Mouse (Mus musculus) CH12.LX (cell line): ENCODE data around the gene Zfp280d. TPM values are rescaled to one million over a fixed set of nuclear protein-coding genes. Genes with fewer than 3 reads are reported as not detected.

Source experiments
- DNase-seq: peaks from one replicate; pipeline ENCODE4 v3.0.0-alpha.2; 2013; ENCODE audit errors: extremely low read depth
- H3K27ac ChIP-seq: 2 replicates; pipeline ENCODE4 v1.5.1; 2012; ENCODE audit warnings: low read depth, mild to moderate bottlenecking, control low read depth, moderate library complexity; ENCODE audit not compliant: insufficient read depth
- H3K27me3 ChIP-seq: replicated peaks from 2 replicates; pipeline ENCODE3; 2012; ENCODE audit warnings: inconsistent platforms
- H3K36me3 ChIP-seq, 2 experiments: replicated peaks in 1 of 2; 2 replicates each; pipeline versions ENCODE3 to v1.6.1; 2012; ENCODE audit warnings: inconsistent platforms in 1 of 2, low read length in 1 of 2, mild to moderate bottlenecking in 1 of 2, mixed read lengths in 1 of 2, moderate library complexity in 1 of 2; ENCODE audit not compliant: control insufficient read depth in 1 of 2, insufficient read depth in 1 of 2
- H3K4me1 ChIP-seq, 2 experiments: 2 replicates each; pipeline ENCODE4 v1.6.1; 2012; ENCODE audit warnings: inconsistent platforms in 1 of 2, moderate library complexity in 1 of 2; ENCODE audit not compliant: insufficient read depth in 2 of 2, control insufficient read depth in 1 of 2
- H3K4me2 ChIP-seq: 2 replicates; pipeline ENCODE4 v1.6.1; 2012; ENCODE audit warnings: low read depth, mild to moderate bottlenecking, control low read depth; ENCODE audit not compliant: poor library complexity, insufficient read depth, severe bottlenecking
- H3K4me3 ChIP-seq, 3 experiments: fragments of 150-350 bp in 1 of 3; sonication (generic) in 1 of 3; replicated peaks in 1 of 3; 2 replicates each; pipeline versions ENCODE3 to v1.5.1; 2011 to 2012; ENCODE audit warnings: low read depth in 2 of 3, low read length in 2 of 3, mild to moderate bottlenecking in 2 of 3, moderate library complexity in 2 of 3, control low read depth in 1 of 3, improper control_type of control experiment in 1 of 3, inconsistent platforms in 1 of 3, mixed read lengths in 1 of 3; ENCODE audit not compliant: poor library complexity in 1 of 3
- H3K79me2 ChIP-seq: replicated peaks from 2 replicates; pipeline ENCODE4 v1.6.1; 2012; ENCODE audit warnings: mild to moderate bottlenecking, moderate library complexity; ENCODE audit not compliant: control insufficient read depth, poor library complexity, insufficient read depth, severe bottlenecking; ENCODE audit errors: extremely low read depth
- H3K9ac ChIP-seq: 2 replicates; pipeline ENCODE4 v1.6.1; 2012; ENCODE audit warnings: low read depth, mild to moderate bottlenecking, control low read depth, moderate library complexity; ENCODE audit not compliant: insufficient read depth
- H3K9me3 ChIP-seq: replicated peaks from 2 replicates; pipeline ENCODE3; 2012; ENCODE audit warnings: low read length, inconsistent platforms, mixed read lengths
- BHLHE40 ChIP-seq: IDR thresholded peaks from 2 replicates; pipeline ENCODE4 v1.6.1; 2011; ENCODE audit warnings: mild to moderate bottlenecking, low read depth, low read length, improper control_type of control experiment
- CHD1 ChIP-seq: IDR thresholded peaks from 2 replicates; pipeline ENCODE4 v1.6.1; 2012; ENCODE audit warnings: low read depth, low read length, improper control_type of control experiment, inconsistent platforms
- CTCF ChIP-seq, 2 experiments: IDR thresholded peaks in 1 of 2; conservative IDR thresholded peaks in 1 of 2; 2 replicates each; pipeline ENCODE4 v1.5.1; 2011 to 2012; ENCODE audit warnings: low read depth in 2 of 2, low read length in 2 of 2, improper control_type of control experiment in 1 of 2, inconsistent platforms in 1 of 2, mild to moderate bottlenecking in 1 of 2, moderate library complexity in 1 of 2
- E2F4 ChIP-seq: IDR thresholded peaks from 2 replicates; pipeline ENCODE4 v1.6.1; 2011; ENCODE audit warnings: low read depth, low read length, improper control_type of control experiment; ENCODE audit not compliant: insufficient replicate concordance
- ELF1 ChIP-seq: IDR thresholded peaks from 2 replicates; pipeline ENCODE4 v1.6.1; 2014; ENCODE audit warnings: low read depth, mild to moderate bottlenecking, inconsistent platforms, low read length, improper control_type of control experiment
- ETS1 ChIP-seq: conservative IDR thresholded peaks from 2 replicates; pipeline ENCODE4 v1.6.1; 2012; ENCODE audit warnings: low read depth, mild to moderate bottlenecking, inconsistent platforms, low read length, improper control_type of control experiment, moderate library complexity
- GABPA ChIP-seq: IDR thresholded peaks from 2 replicates; pipeline ENCODE4 v1.6.1; 2012; ENCODE audit warnings: low read depth, low read length, improper control_type of control experiment, inconsistent platforms; ENCODE audit not compliant: insufficient replicate concordance
- HCFC1 ChIP-seq: IDR thresholded peaks from 2 replicates; pipeline ENCODE4 v1.6.1; 2012; ENCODE audit warnings: low read depth, mild to moderate bottlenecking, inconsistent platforms, low read length, improper control_type of control experiment
- IRF4 ChIP-seq: IDR thresholded peaks from 2 replicates; pipeline ENCODE4 v1.6.1; 2014; ENCODE audit warnings: low read depth, mild to moderate bottlenecking, inconsistent platforms, low read length, improper control_type of control experiment
- JUND ChIP-seq: conservative IDR thresholded peaks from 2 replicates; pipeline ENCODE4 v1.6.1; 2011; ENCODE audit warnings: low read depth, low read length, improper control_type of control experiment
- KAT2A ChIP-seq: IDR thresholded peaks from 2 replicates; pipeline ENCODE4 v1.6.1; 2012; ENCODE audit warnings: low read length, improper control_type of control experiment, inconsistent platforms; ENCODE audit not compliant: insufficient replicate concordance
- MXI1 ChIP-seq: IDR thresholded peaks from 2 replicates; pipeline ENCODE4 v1.6.1; 2011; ENCODE audit warnings: mild to moderate bottlenecking, low read depth, low read length, improper control_type of control experiment
- NELFE ChIP-seq: IDR thresholded peaks from 2 replicates; pipeline ENCODE4 v1.6.1; 2011; ENCODE audit warnings: low read depth, low read length, improper control_type of control experiment
- NRF1 ChIP-seq: IDR thresholded peaks from 2 replicates; pipeline ENCODE4 v1.6.1; 2014; ENCODE audit warnings: low read depth, mild to moderate bottlenecking, inconsistent platforms, low read length, improper control_type of control experiment, moderate library complexity
- PAX5 ChIP-seq: IDR thresholded peaks from 2 replicates; pipeline ENCODE4 v1.6.1; 2012; ENCODE audit warnings: low read length, inconsistent platforms, mixed read lengths
- POLR2A ChIP-seq: IDR thresholded peaks from 2 replicates; pipeline ENCODE4 v1.6.1; 2011; ENCODE audit warnings: low read depth, mild to moderate bottlenecking, improper control_type of control experiment, low read length
- POLR2AphosphoS2 ChIP-seq: IDR thresholded peaks from 2 replicates; pipeline ENCODE4 v1.6.1; 2011; ENCODE audit warnings: low read depth, low read length, improper control_type of control experiment
- RAD21 ChIP-seq: IDR thresholded peaks from 2 replicates; pipeline ENCODE4 v1.6.1; 2011; ENCODE audit warnings: low read depth, mild to moderate bottlenecking, low read length, improper control_type of control experiment, moderate library complexity
- TBP ChIP-seq: conservative IDR thresholded peaks from 2 replicates; pipeline ENCODE4 v1.6.1; 2011; ENCODE audit warnings: low read depth, low read length, improper control_type of control experiment
- TCF12 ChIP-seq: IDR thresholded peaks from 2 replicates; pipeline ENCODE4 v1.6.1; 2014; ENCODE audit warnings: low read depth, mild to moderate bottlenecking, inconsistent platforms, low read length, improper control_type of control experiment
- UBTF ChIP-seq: IDR thresholded peaks from 2 replicates; pipeline ENCODE4 v1.6.1; 2012; ENCODE audit warnings: low read depth, mild to moderate bottlenecking, inconsistent platforms, low read length, improper control_type of control experiment, moderate library complexity
- USF1 ChIP-seq: IDR thresholded peaks from 2 replicates; pipeline ENCODE4 v1.6.1; 2014; ENCODE audit warnings: low read depth, mild to moderate bottlenecking, inconsistent platforms, low read length, improper control_type of control experiment
- USF2 ChIP-seq: conservative IDR thresholded peaks from 2 replicates; pipeline ENCODE4 v1.6.1; 2011; ENCODE audit warnings: low read depth, low read length, improper control_type of control experiment
- ZC3H11A ChIP-seq: IDR thresholded peaks from 2 replicates; pipeline ENCODE4 v1.6.1; 2012; ENCODE audit warnings: low read depth, mild to moderate bottlenecking, inconsistent platforms, low read length, improper control_type of control experiment
- ZKSCAN1 ChIP-seq: IDR thresholded peaks from 2 replicates; pipeline ENCODE4 v1.6.1; 2012; ENCODE audit warnings: low read depth, inconsistent platforms, low read length, improper control_type of control experiment, borderline replicate concordance
- ZMIZ1 ChIP-seq: IDR thresholded peaks from 2 replicates; pipeline ENCODE4 v1.6.1; 2012; ENCODE audit warnings: low read depth, mild to moderate bottlenecking, inconsistent platforms, low read length, improper control_type of control experiment
- ZNF384 ChIP-seq: IDR thresholded peaks from 2 replicates; pipeline ENCODE4 v1.6.1; 2012; ENCODE audit warnings: low read depth, low read length, improper control_type of control experiment, inconsistent platforms
- dilution Hi-C: fragments of 300-500 bp; cut with MboI; formaldehyde crosslinking; loops from 2 replicates; pipeline ENCODE4 v1.14.3; 2020; ENCODE audit warnings: low sequenced_read_pairs; ENCODE audit not compliant: extremely low pct_unique_long_range_greater_than_20kb, extremely low pct_ligation_motif_present
- in situ Hi-C: fragments of 300-500 bp; cut with MboI; formaldehyde crosslinking; loops from 3 replicates; pipeline ENCODE4 v1.14.3; 2019; ENCODE audit warnings: low sequenced_read_pairs, low pct_ligation_motif_present, low pct_unique_long_range_greater_than_20kb, mixed read lengths
- polyA plus RNA-seq: library from polyadenylated mRNA; unstranded; fragments of >175 nt; gene quantifications from 2 replicates; pipeline ENCODE4 v1.2.1, GENCODE M21; 2012; ENCODE audit warnings: low read depth; ENCODE audit not compliant: insufficient read length
- total RNA-seq, 2 experiments: library from RNA; depleted of rRNA; stranded (reverse); fragments of 300-350 nt in 1 of 2; fragments of >200 nt in 1 of 2; gene quantifications; 2 replicates each; pipeline ENCODE4 v1.2.3; 2012 to 2014

The Zfp280d gene
- total and polyA plus RNA-seq, 3 experiments: 22.3 to 35.8 (median 26.0) TPM

GRCm38 (mm10) chr9:72226536-72226935, 48.1 kb upstream of the Zfp280d start:
- Histone ChIP-seq H3K79me2 (no peaks in the 10 kb centered on the region), H3K4me2 (no peak overlapping the region), H3K9me3 (peaks cover 9% of the 10 kb centered on the region), H3K4me3 (no peak overlapping the region), H3K36me3 (no peaks in the 10 kb centered on the region), H3K27me3 (no peaks in the 10 kb centered on the region), H3K9ac (no peak overlapping the region), H3K4me1 (peaks cover 0 to 4% of the 10 kb centered on the region in 2 experiments; a peak in 2 of 4 replicates), H3K27ac (no peak overlapping the region)
- in situ Hi-C loops: no loop called here
- dilution Hi-C loops: no loop called here
- TF ChIP-seq ZMIZ1 (no peak), IRF4 (no peak), NELFE (no peak), CHD1 (no peak), CTCF (conservative IDR thresholded peaks at IDR 0.05 in 1 of 2, IDR thresholded peaks at IDR 0.05 in 1 of 2; ENCODE audit: low read depth in 2 of 2, low read length in 2 of 2) (no peak), TCF12 (no peak), ZKSCAN1 (no peak), ZC3H11A (no peak), USF1 (no peak), USF2 (no peak), ZNF384 (no peak), E2F4 (no peak), ELF1 (no peak), BHLHE40 (no peak), RAD21 (no peak), JUND (no peak)
- DNase-seq: no peak

- dilution Hi-C loops: no loop called here
- H3K27ac ChIP-seq: no peak overlapping the region
These were observed 22.0 kb upstream of the Zfp280d start for GRCm38 (mm10) chr9:72252656-72253055.

More at GRCm38 (mm10) chr9:72252656-72253055, 22.0 kb upstream of the Zfp280d start:
- Histone ChIP-seq H3K36me3 (no peaks in the 10 kb centered on the region), H3K4me3 (no peak overlapping the region), H3K27me3 (no peaks in the 10 kb centered on the region), H3K9me3 (peaks cover 2% of the 10 kb centered on the region), H3K4me2 (no peak overlapping the region), H3K4me1 (no peaks in the 10 kb centered on the region), H3K79me2 (no peaks in the 10 kb centered on the region), H3K9ac (no peak overlapping the region)
- TF ChIP-seq USF1: no peak
- no peak for TF ChIP-seq NRF1
- no peak for TF ChIP-seq UBTF
- no peak for TF ChIP-seq POLR2AphosphoS2
- TF ChIP-seq GABPA: no peak
- no peak for TF ChIP-seq MXI1
- no peak for TF ChIP-seq PAX5
- no peak for TF ChIP-seq KAT2A
- no peak for TF ChIP-seq ZMIZ1
- no peak for TF ChIP-seq HCFC1
- TF ChIP-seq ZKSCAN1: no peak
- no peak for TF ChIP-seq TBP
- no peak for TF ChIP-seq ETS1
- TF ChIP-seq POLR2A: no peak
- no peak for TF ChIP-seq IRF4
- TF ChIP-seq E2F4: no peak
- no peak for TF ChIP-seq NELFE
- no peak for TF ChIP-seq CTCF (conservative IDR thresholded peaks at IDR 0.05 in 1 of 2, IDR thresholded peaks at IDR 0.05 in 1 of 2; ENCODE audit: low read depth in 2 of 2, low read length in 2 of 2)
- no peak for TF ChIP-seq ELF1
- DNase-seq: no peak
- in situ Hi-C loops: no loop called here
